Mouse (Mus musculus) Patski (cell line): ENCODE data around the gene Cdk5. TPM values are rescaled to one million over a fixed set of nuclear protein-coding genes. Genes with fewer than 3 reads are reported as not detected.

Experiments
- ATAC-seq: fragments of 100-300 bp; one replicate; pipeline ENCODE4 v1.8.0; 2021
- CTCF ChIA-PET: fragments of 350-600 bp; sonication (Branson Sonifier 250); formaldehyde crosslinking; loops from one replicate; lab custom pipeline; 2022; ENCODE audit warnings: inconsistent platforms; lab: Charles Lee
- POLR2A ChIA-PET: fragments of 350-600 bp; sonication (Branson Sonifier 250); formaldehyde crosslinking; loops from one replicate; lab custom pipeline; 2022; ENCODE audit warnings: antibody characterized with exemption, inconsistent platforms; lab: Charles Lee
- DNase-seq: peaks from one replicate; pipeline ENCODE4 v3.0.0-alpha.2; 2011; ENCODE audit warnings: low read depth, low spot score
- H3K27me3 ChIP-seq: fragments of 371-371 bp; one replicate; pipeline ENCODE4 v1.5.1; 2021
- CTCF ChIP-seq: fragments of 100-300 bp; IDR thresholded peaks from one replicate; pipeline ENCODE4 v1.5.1; 2021
- in situ Hi-C: fragments of 300-500 bp; cut with MboI; formaldehyde crosslinking; loops from 3 replicates; pipeline ENCODE4 v1.11.1; 2018; ENCODE audit warnings: low pct_unique_long_range_greater_than_20kb, mixed read lengths
- polyA plus RNA-seq: library from polyadenylated mRNA; unstranded; gene quantifications from one replicate; pipeline ENCODE4 v1.2.3, GENCODE M21; 2021

Gene Cdk5
- polyA plus RNA-seq, 1 experiment from 2014 or later, result 182 TPM

- TF ChIP-seq CTCF, result no peak
- ChIA-PET POLR2A (interaction anchor here (0.6 to 14.1 kb wide), 14 partner anchors 9 to 184 kb away, joined by 3 to 150 read pairs (median 9); partner anchors contain the start of genes Abcb8, Agap3, Asic3 and Fastk), CTCF (interaction anchor here (0.8 to 5.2 kb wide), 8 partner anchors 9 to 29 kb away, joined by 3 to 55 read pairs (median 5); partner anchors contain the start of genes Abcb8 and Fastk)
- no peaks in the 10 kb centered on the region for H3K27me3 ChIP-seq
- DNase-seq, result no peak
- in situ Hi-C loops, result loop anchor here (25.0 kb wide), 1 partner anchor 988 kb away; the partner anchor contains the start of gene Kmt2e
- no peak for ATAC-seq
These were observed 2.2 kb upstream of the Cdk5 start for GRCm38 (mm10) chr5:24425421-24426036.

DNA sequence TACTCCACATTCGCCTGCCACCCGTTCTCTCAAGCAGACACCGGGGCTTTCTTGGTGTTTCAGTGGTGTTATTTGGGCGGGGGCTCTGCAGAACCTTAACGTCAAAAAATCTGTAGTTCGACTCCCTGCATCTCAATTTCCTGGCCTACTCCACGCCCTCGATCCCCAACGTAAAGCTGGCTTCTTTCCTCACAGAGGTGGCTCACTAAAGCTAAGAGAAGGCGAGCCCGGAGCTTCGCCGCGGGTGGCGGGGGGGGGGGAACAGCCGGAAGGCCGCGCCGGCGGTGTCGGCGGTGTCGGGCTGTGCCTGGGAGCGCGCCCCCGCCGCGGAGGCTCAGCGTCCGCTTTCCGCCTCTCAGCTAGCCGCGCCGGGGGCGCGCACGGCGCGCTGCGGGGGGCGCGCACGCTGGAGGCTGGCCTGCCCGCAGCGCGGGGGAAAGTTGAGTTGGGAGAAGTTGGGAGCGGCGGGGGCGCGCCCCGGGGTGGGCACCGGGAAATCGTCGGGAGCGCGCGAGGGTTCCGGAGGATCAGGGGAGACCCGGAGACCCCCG lies 1.6 kb upstream of the Cdk5 start:
- POLR2A ChIA-PET, result interaction anchor here (0.6 to 14.1 kb wide), 13 partner anchors 10 to 667 kb away, joined by 3 to 150 read pairs (median 9); partner anchors contain the start of genes Abcb8, Agap3, Asic3 and Fastk
- in situ Hi-C loops, result loop anchor here (25.0 kb wide), 1 partner anchor 988 kb away; the partner anchor contains the start of gene Kmt2e
- H3K27me3 ChIP-seq, result no peaks in the 10 kb centered on the region
- CTCF ChIA-PET, result interaction anchor here (0.7 to 5.2 kb wide), 7 partner anchors 9 to 29 kb away, joined by 3 to 55 read pairs (median 6); partner anchors contain the start of genes Abcb8 and Fastk
- DNase-seq (no peak), ATAC-seq (no peak)
- no peak for TF ChIP-seq CTCF

- ChIA-PET POLR2A (interaction anchor here (0.6 to 14.1 kb wide), 10 partner anchors 10 to 667 kb away, joined by 3 to 150 read pairs (median 14); partner anchors contain the start of genes Agap3, Asic3, Fastk and Tmub1), CTCF (interaction anchor here (0.7 to 5.2 kb wide), 9 partner anchors 8 to 35 kb away, joined by 3 to 55 read pairs (median 4); partner anchors contain the start of genes Abcb8, Fastk and Tmub1)
- H3K27me3 ChIP-seq, result no peaks in the 10 kb centered on the region
- TF ChIP-seq CTCF, result no peak
- in situ Hi-C loops, result no loop called here
- ATAC-seq (peak; percentile 2), DNase-seq (no peak)
These were observed 863 bp upstream of the Cdk5 start for GRCm38 (mm10) chr5:24424004-24424781.

DNA sequence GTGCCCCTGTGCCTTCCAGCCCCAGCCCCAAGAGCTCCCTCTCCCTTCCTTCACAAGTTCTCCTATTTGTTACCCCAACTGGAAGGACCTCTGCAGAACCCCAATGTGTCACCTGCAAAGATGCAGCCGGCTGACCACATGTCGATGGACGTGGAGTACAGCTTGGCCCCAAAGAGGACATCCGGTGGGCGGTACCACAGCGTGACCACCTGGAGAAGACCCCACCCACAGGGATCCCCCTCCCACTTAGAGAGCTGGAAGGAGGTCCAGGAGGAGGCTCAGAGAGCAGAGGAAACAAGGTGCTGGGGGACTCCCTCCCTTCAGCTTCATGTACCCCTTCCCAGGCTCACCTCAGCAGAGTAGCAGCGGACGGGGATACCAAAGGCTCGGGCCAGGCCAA lies 2.9 kb downstream of the Cdk5 start:
- TF ChIP-seq CTCF, result no peak
- in situ Hi-C loops, result no loop called here
- POLR2A ChIA-PET, result interaction anchor here (0.6 to 1.5 kb wide), 2 partner anchors 14 to 22 kb away, joined by 3 read pairs; no protein-coding TSS in a partner anchor
- DNase-seq (no peak), ATAC-seq (no peak)
- CTCF ChIA-PET, result interaction anchor here (1.0 to 18.6 kb wide), 4 partner anchors 8 to 65 kb away, joined by 3 to 222 read pairs (median 6); partner anchors contain the start of genes Abcb8, Atg9b and Tmub1
- no peaks in the 10 kb centered on the region for H3K27me3 ChIP-seq

DNA sequence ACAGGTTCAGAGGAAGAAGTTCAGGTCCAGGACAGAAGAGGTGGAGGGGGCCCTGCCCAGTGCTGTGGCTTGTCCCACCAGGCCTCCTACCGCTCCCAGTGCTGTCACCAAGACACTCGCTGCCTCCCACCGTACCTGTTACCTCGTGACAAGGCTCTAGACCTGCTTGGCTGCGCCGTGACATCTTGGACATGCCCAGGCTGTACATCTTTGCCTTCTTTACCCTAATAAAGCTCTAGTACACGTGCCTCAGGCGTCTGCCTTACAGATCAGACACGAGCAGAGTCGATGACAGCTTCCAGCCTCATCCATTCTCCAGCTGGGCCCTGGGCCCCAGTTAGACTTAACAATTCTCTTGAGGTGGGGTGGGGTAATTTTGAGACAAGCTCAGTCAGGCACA lies 5.7 kb downstream of the Cdk5 start:
- in situ Hi-C loops, result no loop called here
- ChIA-PET POLR2A (interaction anchor here (1.6 to 2.0 kb wide), 2 partner anchors 13 to 22 kb away, joined by 3 to 8 read pairs; no protein-coding TSS in a partner anchor), CTCF (interaction anchor here (1.6 to 18.6 kb wide), 2 partner anchors 12 to 21 kb away, joined by 8 to 222 read pairs; partner anchors contain the start of genes Abcb8 and Atg9b)
- H3K27me3 ChIP-seq, result no peaks in the 10 kb centered on the region
- DNase-seq, result no peak
- ATAC-seq, result no peak
- TF ChIP-seq CTCF, result no peak

- TF ChIP-seq CTCF, result no peak
These were observed 7.1 kb downstream of the Cdk5 start for GRCm38 (mm10) chr5:24416222-24416736.

GRCm38 (mm10) chr5:24413938-24414337 lies 9.4 kb downstream of the Cdk5 start:
- H3K27me3 ChIP-seq, result no peaks in the 10 kb centered on the region
- ChIA-PET CTCF (interaction anchor here (18.6 kb wide), 1 partner anchor 17 kb away, joined by 222 read pairs; the partner anchor contains the start of genes Abcb8 and Atg9b), POLR2A (interaction anchor here (1.2 to 3.1 kb wide), 2 partner anchors 10 to 19 kb away, joined by 3 to 14 read pairs; partner anchors contain the start of genes Cdk5 and Slc4a2)
- DNase-seq, result no peak
- in situ Hi-C loops, result no loop called here
- TF ChIP-seq CTCF, result no peak
- ATAC-seq, result no peak

More at GRCm38 (mm10) chr5:24416222-24416736, 7.1 kb downstream of the Cdk5 start:
- H3K27me3 ChIP-seq, result no peaks in the 10 kb centered on the region
- in situ Hi-C loops, result no loop called here
- ATAC-seq, result peak; percentile 44
- CTCF ChIA-PET, result interaction anchor here (0.8 to 18.6 kb wide), 13 partner anchors 8 to 49 kb away, joined by 3 to 222 read pairs (median 6); partner anchors contain the start of genes Abcb8, Atg9b and Tmub1
- no peak for DNase-seq
- POLR2A ChIA-PET, result interaction anchor here (0.6 to 2.0 kb wide), 8 partner anchors 9 to 34 kb away, joined by 3 to 10 read pairs (median 3); partner anchors contain the start of gene Fastk

GRCm38 (mm10) chr5:24413042-24413693 lies 10.2 kb downstream of the Cdk5 start, which contains the start of gene Asic3:
Gene Asic3 (plus strand): TSS chr5:24413392.
- ATAC-seq (no peak), DNase-seq (no peak)
- in situ Hi-C loops, result no loop called here
- no peak for TF ChIP-seq CTCF
- no peaks in the 10 kb centered on the region for H3K27me3 ChIP-seq
- CTCF ChIA-PET, result interaction anchor here (1.1 to 18.6 kb wide), 2 partner anchors 7 to 16 kb away, joined by 4 to 222 read pairs; partner anchors contain the start of genes Abcb8 and Atg9b
- POLR2A ChIA-PET, result interaction anchor here (3.1 kb wide), 1 partner anchor 11 kb away, joined by 14 read pairs; the partner anchor contains the start of genes Cdk5 and Slc4a2
